Mouse (Mus musculus): ENCODE results near the gene Gpx2. TPM values are rescaled to one million over a fixed set of nuclear protein-coding genes. Genes with fewer than 3 reads are reported as not detected.

The Gpx2 gene
- 0.16 TPM in 1 of 2 replicates, not detected in the other for polyA plus RNA-seq (2015; fragmentation: Nextera tagmentation; extraction: Ambion mirVana)

GRCm38 (mm10) chr12:76795350-76795749 is at the start of gene Gpx2:
Gene Gpx2, minus strand, starts transcription at chr12:76795554.
- H3K4me2 ChIP-seq = no peak within 1 kb of the TSS
- peaks cover 35% of the 10 kb centered on the region for H3K27me3 ChIP-seq
- DNase-seq (no peak), ATAC-seq (ENCODE audit: low read depth) (no peak)
- no peaks in the 10 kb centered on the region for H3K36me3 ChIP-seq
- H3K4me1 ChIP-seq (replicated peaks) = peaks cover 3% of the 10 kb centered on the region; the same call in 1 of the 2 replicates
- no peak within 1 kb of the TSS for H3K9ac ChIP-seq
- no peaks in the 10 kb centered on the region for H3K9me3 ChIP-seq (replicated peaks)
- 64% methylated on average over 5 of the region's 5 CpGs for WGBS (ENCODE audit: insufficient replicate concordance)
- no peak within 1 kb of the TSS for H3K4me3 ChIP-seq (replicated peaks)
- H3K27ac ChIP-seq = no peak within 1 kb of the TSS

GRCm38 (mm10) chr12:76844346-76845061 is 49.1 kb upstream of the Gpx2 start:
- ATAC-seq (ENCODE audit: low read depth) (no peak), DNase-seq (no peak)
- Histone ChIP-seq H3K4me3 (replicated peaks) (no peak overlapping the region), H3K4me1 (replicated peaks) (no peaks in the 10 kb centered on the region; the same call in 1 of the 2 replicates), H3K36me3 (0 out of 2 replicates have a peak, but pooled peaks cover 3% of the 10 kb centered on the region), H3K4me2 (no peak overlapping the region), H3K9me3 (replicated peaks) (no peaks in the 10 kb centered on the region), H3K27me3 (no peaks in the 10 kb centered on the region), H3K9ac (no peak overlapping the region), H3K27ac (no peak overlapping the region)
- WGBS (ENCODE audit: insufficient replicate concordance) = 84% methylated on average over 15 of the region's 15 CpGs

GRCm38 (mm10) chr12:76840081-76840480 is 44.7 kb upstream of the Gpx2 start:
- no peak for ATAC-seq (ENCODE audit: low read depth)
- peaks cover 17% of the 10 kb centered on the region for H3K4me1 ChIP-seq (replicated peaks)
- 71% methylated on average over 6 of the region's 6 CpGs for WGBS (ENCODE audit: insufficient replicate concordance)

GRCm38 (mm10) chr12:76839298-76839697 is 43.9 kb upstream of the Gpx2 start:
- ATAC-seq (ENCODE audit: low read depth) (no peak), DNase-seq (no peak)
- no peak overlapping the region for H3K4me2 ChIP-seq
- 0 out of 2 replicates have a peak, but pooled peaks cover 3% of the 10 kb centered on the region for H3K36me3 ChIP-seq
- H3K27me3 ChIP-seq = no peaks in the 10 kb centered on the region
- 81% methylated on average over 4 of the region's 4 CpGs for WGBS (ENCODE audit: insufficient replicate concordance)
- H3K9ac ChIP-seq = no peak overlapping the region; the same call in 1 of the 2 replicates
- no peaks in the 10 kb centered on the region for H3K9me3 ChIP-seq (replicated peaks)
- no peak overlapping the region for H3K27ac ChIP-seq
- H3K4me3 ChIP-seq (replicated peaks) = no peak overlapping the region
- H3K4me1 ChIP-seq (replicated peaks) = peaks cover 17% of the 10 kb centered on the region

More at GRCm38 (mm10) chr12:76840081-76840480, 44.7 kb upstream of the Gpx2 start:
- Histone ChIP-seq H3K27ac (no peak overlapping the region), H3K4me2 (no peak overlapping the region), H3K36me3 (0 out of 2 replicates have a peak, but pooled peaks cover 3% of the 10 kb centered on the region), H3K9ac (no peak overlapping the region), H3K27me3 (no peaks in the 10 kb centered on the region), H3K9me3 (replicated peaks) (no peaks in the 10 kb centered on the region), H3K4me3 (replicated peaks) (no peak overlapping the region)
- DNase-seq = no peak

GRCm38 (mm10) chr12:76837844-76838650 is 42.7 kb upstream of the Gpx2 start:
- WGBS (ENCODE audit: insufficient replicate concordance) = 8% methylated on average over 21 of the region's 21 CpGs
- H3K9ac ChIP-seq = peak overlapping the region; percentile 79
- peak; percentile 30 for ATAC-seq (ENCODE audit: low read depth)
- no peaks in the 10 kb centered on the region for H3K27me3 ChIP-seq
- peaks cover 17% of the 10 kb centered on the region for H3K4me1 ChIP-seq (replicated peaks)
- H3K36me3 ChIP-seq = 0 out of 2 replicates have a peak, but pooled peaks cover 3% of the 10 kb centered on the region
- H3K4me3 ChIP-seq (replicated peaks) = peak overlapping the region; percentile 74
- H3K9me3 ChIP-seq (replicated peaks) = no peaks in the 10 kb centered on the region
- peak overlapping the region; percentile 56 for H3K27ac ChIP-seq
- no peak for DNase-seq
- H3K4me2 ChIP-seq = peak overlapping the region; percentile 75

- no peaks in the 10 kb centered on the region for H3K9me3 ChIP-seq (replicated peaks)
- H3K27ac ChIP-seq = peak overlapping the region; percentile 56
- peak overlapping the region; percentile 74 for H3K4me3 ChIP-seq (replicated peaks)
- peak overlapping the region; percentile 79 for H3K9ac ChIP-seq
- no peaks in the 10 kb centered on the region for H3K27me3 ChIP-seq
- peak; percentile 94 for DNase-seq
- peak; percentile 99 for ATAC-seq (ENCODE audit: low read depth)
- no peaks in the 10 kb centered on the region for H3K36me3 ChIP-seq
- WGBS (ENCODE audit: insufficient replicate concordance) = under 1% methylated on average over 43 of the region's 43 CpGs
- peaks cover 17% of the 10 kb centered on the region for H3K4me1 ChIP-seq (replicated peaks)
- H3K4me2 ChIP-seq = peak overlapping the region; percentile 75
Measured at GRCm38 (mm10) chr12:76837101-76837843, 41.9 kb upstream of the Gpx2 start.

GRCm38 (mm10) chr12:76832704-76833103 is 37.4 kb upstream of the Gpx2 start:
- H3K36me3 ChIP-seq = no peaks in the 10 kb centered on the region
- ATAC-seq (ENCODE audit: low read depth) (no peak), DNase-seq (no peak)
- H3K4me2 ChIP-seq = no peak overlapping the region
- 6% methylated on average over 3 of the region's 3 CpGs for WGBS (ENCODE audit: insufficient replicate concordance)
- no peak overlapping the region for H3K27ac ChIP-seq
- no peak overlapping the region for H3K9ac ChIP-seq
- H3K4me3 ChIP-seq (replicated peaks) = no peak overlapping the region
- H3K4me1 ChIP-seq (replicated peaks) = peaks cover 4% of the 10 kb centered on the region; the same call in 1 of the 2 replicates
- H3K27me3 ChIP-seq = no peaks in the 10 kb centered on the region
- H3K9me3 ChIP-seq (replicated peaks) = no peaks in the 10 kb centered on the region

- Histone ChIP-seq H3K36me3 (no peaks in the 10 kb centered on the region), H3K27ac (no peak overlapping the region), H3K9ac (no peak overlapping the region), H3K4me3 (replicated peaks) (no peak overlapping the region), H3K9me3 (replicated peaks) (no peaks in the 10 kb centered on the region), H3K4me2 (no peak overlapping the region), H3K4me1 (replicated peaks) (peaks cover 6% of the 10 kb centered on the region), H3K27me3 (peaks cover 68% of the 10 kb centered on the region)
- no peak for ATAC-seq (ENCODE audit: low read depth)
- WGBS (ENCODE audit: insufficient replicate concordance) = 54% methylated on average over 4 of the region's 4 CpGs
- DNase-seq = no peak
Measured at GRCm38 (mm10) chr12:76825283-76825682, 29.9 kb upstream of the Gpx2 start.

GRCm38 (mm10) chr12:76822651-76823041 is 27.3 kb upstream of the Gpx2 start, which contains the start of gene Rab15:
Gene Rab15, minus strand, starts transcription at chr12:76822908.
- Histone ChIP-seq H3K9me3 (replicated peaks) (no peaks in the 10 kb centered on the region), H3K4me1 (replicated peaks) (peaks cover 6% of the 10 kb centered on the region), H3K9ac (peak within 1 kb of the TSS; percentile 59), H3K4me2 (peak within 1 kb of the TSS; percentile 76), H3K36me3 (no peaks in the 10 kb centered on the region), H3K27me3 (peaks cover 91% of the 10 kb centered on the region), H3K4me3 (replicated peaks) (peak within 1 kb of the TSS; percentile 58), H3K27ac (no peak within 1 kb of the TSS)
- ATAC-seq (ENCODE audit: low read depth) = no peak
- WGBS (ENCODE audit: insufficient replicate concordance) = 7% methylated on average over 17 of the region's 17 CpGs
- DNase-seq = no peak

- H3K27me3 ChIP-seq = peaks cover 93% of the 10 kb centered on the region
Measured at GRCm38 (mm10) chr12:76822002-76822650, 26.8 kb upstream of the Gpx2 start.

More at GRCm38 (mm10) chr12:76822002-76822650, 26.8 kb upstream of the Gpx2 start:
- Histone ChIP-seq H3K4me3 (replicated peaks) (peak overlapping the region; percentile 58), H3K36me3 (no peaks in the 10 kb centered on the region), H3K4me1 (replicated peaks) (peaks cover 6% of the 10 kb centered on the region), H3K27ac (no peak overlapping the region), H3K4me2 (peak overlapping the region; percentile 76), H3K9ac (peak overlapping the region; percentile 59), H3K9me3 (replicated peaks) (no peaks in the 10 kb centered on the region)
- WGBS (ENCODE audit: insufficient replicate concordance) = 2% methylated on average over 66 of the region's 66 CpGs
- no peak for DNase-seq
- ATAC-seq (ENCODE audit: low read depth) = peak; percentile 26
